In the genomic region with DNA sequence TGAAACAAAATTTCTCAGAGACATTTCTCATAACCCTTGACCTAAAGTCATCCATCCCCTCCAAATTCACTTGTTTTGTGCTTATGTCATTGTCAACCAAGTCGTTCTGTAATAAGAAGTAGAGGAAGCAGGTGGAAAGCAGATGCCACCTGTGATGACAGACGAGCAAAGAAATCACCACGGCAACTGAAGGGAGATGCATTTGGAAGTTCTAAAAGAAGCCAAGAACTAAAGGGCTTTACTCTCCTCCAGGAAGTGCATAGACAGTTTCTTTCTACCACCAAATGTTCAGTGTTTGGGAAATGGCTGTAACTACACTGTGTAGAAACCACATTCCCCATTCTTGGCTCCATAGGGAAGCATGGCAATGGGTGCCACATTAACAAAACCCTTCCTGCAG, we compare ENCODE assay signal across 19 mouse cellular contexts.
"Had no signal": no experiment of that assay in that cellular context is flagged by ENCODE, and none has a peak within 500 bp of the region (broad histone marks: within the 10 kb centered on the region; RNA-seq: fewer than 3 reads in every experiment).

No protein-coding gene starts in this region.

- H3K4me2 ChIP-seq: limb, embryonic 12.5 days; liver, embryonic 13.5 days; lung, embryonic 15.5 days; midbrain, embryonic 11.5 days; midbrain, embryonic 15.5 days; neural tube, embryonic 12.5 days had no signal

- DNase-seq: kidney, adult 11 months; kidney, adult 9 months; kidney, postnatal 36 days; liver; liver, embryonic 13.5 days; liver, postnatal 0 days; lung, postnatal 14 days; thymus, adult 18-20 months; thymus, postnatal 14 days had no signal

- H3K27ac ChIP-seq: kidney, postnatal 0 days; layer of hippocampus, adult 2 months; limb, embryonic 12.5 days; liver, embryonic 13.5 days; lung, embryonic 15.5 days; macrophage; midbrain, embryonic 15.5 days; neural tube, embryonic 12.5 days; stomach, postnatal 0 days had no signal

- ATAC-seq: liver, postnatal 0 days; midbrain, embryonic 15.5 days had no signal

- H3K36me3 ChIP-seq: limb, embryonic 12.5 days; liver, embryonic 13.5 days; lung, embryonic 15.5 days; midbrain, embryonic 15.5 days; neural tube, embryonic 12.5 days had no signal

- H3K4me1 ChIP-seq: limb, embryonic 12.5 days; liver, embryonic 13.5 days; lung, embryonic 15.5 days; megakaryocyte, embryonic 14.5 days; midbrain, embryonic 15.5 days; neural tube, embryonic 12.5 days had no signal

- H3K9ac ChIP-seq: limb, embryonic 12.5 days; liver, embryonic 13.5 days; liver, postnatal 0 days; lung, embryonic 15.5 days; midbrain, embryonic 15.5 days; neural tube, embryonic 12.5 days had no signal

- H3K4me3 ChIP-seq: layer of hippocampus, adult 2 months; limb, embryonic 12.5 days; liver, embryonic 13.5 days; lung, embryonic 15.5 days; megakaryocyte, embryonic 14.5 days; midbrain, embryonic 15.5 days; neural tube, embryonic 12.5 days had no signal

- H3K27me3 ChIP-seq: limb, embryonic 12.5 days; liver, embryonic 13.5 days; lung, embryonic 15.5 days; megakaryocyte, embryonic 14.5 days; midbrain, embryonic 15.5 days; neural tube, embryonic 12.5 days had no signal

- H3K9me3 ChIP-seq: limb, embryonic 12.5 days; liver, embryonic 13.5 days; lung, embryonic 15.5 days; megakaryocyte, embryonic 14.5 days; midbrain, embryonic 15.5 days; neural tube, embryonic 12.5 days had no signal
